Mouse (Mus musculus) small intestine, adult 2 months (tissue): ENCODE results near the gene Acot4. TPM values are rescaled to one million over a fixed set of nuclear protein-coding genes. Genes with fewer than 3 reads are reported as not detected.

ENCODE experiments used
- H3K27ac ChIP-seq: fragments of 200-500 bp; 2 replicates; pipeline ENCODE4 v1.5.1; 2012; ENCODE audit warnings: low read depth, low read length, control low read depth, inconsistent platforms; ENCODE audit not compliant: insufficient read depth
- H3K27me3 ChIP-seq: fragments of 200-500 bp; 2 replicates; pipeline ENCODE4 v1.6.1; 2012; ENCODE audit warnings: mild to moderate bottlenecking, moderate library complexity, low read length, inconsistent platforms; ENCODE audit not compliant: control insufficient read depth, insufficient read depth
- H3K36me3 ChIP-seq: fragments of 200-500 bp; 2 replicates; pipeline ENCODE4 v1.6.1; 2012; ENCODE audit warnings: mild to moderate bottlenecking, low read length, control low read depth, inconsistent platforms; ENCODE audit not compliant: control insufficient read depth, insufficient read depth
- H3K4me1 ChIP-seq: fragments of 200-500 bp; 2 replicates; pipeline ENCODE4 v1.6.1; 2012; ENCODE audit warnings: low read length, inconsistent platforms, mixed read lengths; ENCODE audit not compliant: control insufficient read depth, insufficient read depth, insufficient read length
- H3K4me3 ChIP-seq: fragments of 200-500 bp; 2 replicates; pipeline ENCODE4 v1.5.1; 2012; ENCODE audit warnings: low read depth, mild to moderate bottlenecking, control low read depth, inconsistent platforms, low read length, moderate library complexity
- CTCF ChIP-seq: fragments of 200-500 bp; IDR thresholded peaks from 2 replicates; pipeline ENCODE4 v1.5.1; 2012; ENCODE audit warnings: low read depth, mild to moderate bottlenecking, control low read depth, inconsistent platforms, low read length, moderate library complexity, mixed read lengths; ENCODE audit not compliant: insufficient replicate concordance, insufficient read length; ENCODE audit errors: extremely low read depth
- POLR2A ChIP-seq: fragments of 200-500 bp; IDR thresholded peaks from 2 replicates; pipeline ENCODE4 v1.6.1; 2012; ENCODE audit warnings: low read depth, mild to moderate bottlenecking, control low read depth, inconsistent platforms, low read length, moderate library complexity
- WGBS: fragments of 180-500 bp; shearing (Covaris S2); methylation state at CpG from one replicate; pipeline ENCODE4 v1.1.7; 2018; 5-methylcytosine and 5-hydroxymethylcytosine counted together
- polyA plus RNA-seq: library from polyadenylated mRNA; depleted of rRNA; stranded (reverse); fragments of >200 nt; gene quantifications from 2 replicates; pipeline ENCODE4 v1.2.3, GENCODE M21; 2012

Gene Acot4
- polyA plus RNA-seq, 1 experiment, result 34.2 TPM

- no peak within 1 kb of the TSS for H3K4me3 ChIP-seq
- 78% methylated on average over 5 of the region's 5 CpGs for WGBS
- no peaks in the 10 kb centered on the region for H3K36me3 ChIP-seq
- H3K4me1 ChIP-seq, result peaks cover 3% of the 10 kb centered on the region; the same call in 1 of the 2 replicates
- TF ChIP-seq CTCF (no peak), POLR2A (no peak)
- H3K27ac ChIP-seq, result no peak within 1 kb of the TSS
- peaks cover 12% of the 10 kb centered on the region for H3K27me3 ChIP-seq
Measured at GRCm38 (mm10) chr12:84051937-84052474, 13.8 kb downstream of the Acot4 start, which contains the start of gene Acot3. Gene Acot3 (plus strand): TSS chr12:84052144.

- no peak overlapping the region for H3K27ac ChIP-seq
- peaks cover 12% of the 10 kb centered on the region for H3K27me3 ChIP-seq
- no peak overlapping the region for H3K4me3 ChIP-seq
- WGBS, result 92% methylated on average over 7 of the region's 7 CpGs
- TF ChIP-seq CTCF, result no peak
- no peak for TF ChIP-seq POLR2A
- no peaks in the 10 kb centered on the region for H3K36me3 ChIP-seq
- H3K4me1 ChIP-seq, result peaks cover 3% of the 10 kb centered on the region; the same call in 1 of the 2 replicates
Measured at GRCm38 (mm10) chr12:84052609-84053008, 14.4 kb downstream of the Acot4 start.

- no peak for TF ChIP-seq CTCF
- TF ChIP-seq POLR2A, result no peak
- WGBS, result 7% methylated on average over 16 of the region's 16 CpGs
- no peak overlapping the region for H3K27ac ChIP-seq
- H3K4me1 ChIP-seq, result peaks cover 3% of the 10 kb centered on the region; the same call in 1 of the 2 replicates
- peak overlapping the region; percentile 39 for H3K4me3 ChIP-seq
- peaks cover 12% of the 10 kb centered on the region for H3K27me3 ChIP-seq
- H3K36me3 ChIP-seq, result no peaks in the 10 kb centered on the region
Measured at GRCm38 (mm10) chr12:84053173-84053572, 15.0 kb downstream of the Acot4 start.

- 3% methylated on average over 38 of the region's 46 CpGs for WGBS
- Histone ChIP-seq H3K36me3 (no peaks in the 10 kb centered on the region), H3K27me3 (peaks cover 12% of the 10 kb centered on the region), H3K4me3 (peak overlapping the region; percentile 39), H3K27ac (no peak overlapping the region), H3K4me1 (peaks cover 3% of the 10 kb centered on the region; the same call in 1 of the 2 replicates)
- TF ChIP-seq POLR2A, result no peak
- TF ChIP-seq CTCF, result no peak
Measured at GRCm38 (mm10) chr12:84053679-84054391, 15.7 kb downstream of the Acot4 start.

GRCm38 (mm10) chr12:84060946-84061345 lies 22.8 kb downstream of the Acot4 start:
- Histone ChIP-seq H3K36me3 (no peaks in the 10 kb centered on the region), H3K27ac (no peak overlapping the region), H3K27me3 (no peaks in the 10 kb centered on the region; the same call in 1 of the 2 replicates), H3K4me3 (no peak overlapping the region), H3K4me1 (no peaks in the 10 kb centered on the region)
- 12% methylated on average over 2 of the region's 2 CpGs for WGBS
- TF ChIP-seq POLR2A (no peak), CTCF (no peak)

- TF ChIP-seq CTCF (no peak), POLR2A (no peak)
- H3K36me3 ChIP-seq, result no peaks in the 10 kb centered on the region
- H3K27ac ChIP-seq, result no peak overlapping the region
- H3K4me3 ChIP-seq, result no peak overlapping the region
- no peaks in the 10 kb centered on the region; the same call in 1 of the 2 replicates for H3K27me3 ChIP-seq
- no peaks in the 10 kb centered on the region for H3K4me1 ChIP-seq
- 81% methylated on average over 20 of the region's 20 CpGs for WGBS
Measured at GRCm38 (mm10) chr12:84062336-84062735, 24.2 kb downstream of the Acot4 start.

- Histone ChIP-seq H3K36me3 (no peaks in the 10 kb centered on the region), H3K4me3 (no peak overlapping the region), H3K4me1 (no peaks in the 10 kb centered on the region), H3K27me3 (no peaks in the 10 kb centered on the region; the same call in 1 of the 2 replicates), H3K27ac (no peak overlapping the region)
- 73% methylated on average over 5 of the region's 5 CpGs for WGBS
- TF ChIP-seq POLR2A (no peak), CTCF (peak; percentile 50; the same call in 1 of the 2 replicates)
Measured at GRCm38 (mm10) chr12:84063228-84063627, 25.0 kb downstream of the Acot4 start.
